Comparison of ENCODE assay signal across 24 mouse cellular contexts in the genomic region with DNA sequence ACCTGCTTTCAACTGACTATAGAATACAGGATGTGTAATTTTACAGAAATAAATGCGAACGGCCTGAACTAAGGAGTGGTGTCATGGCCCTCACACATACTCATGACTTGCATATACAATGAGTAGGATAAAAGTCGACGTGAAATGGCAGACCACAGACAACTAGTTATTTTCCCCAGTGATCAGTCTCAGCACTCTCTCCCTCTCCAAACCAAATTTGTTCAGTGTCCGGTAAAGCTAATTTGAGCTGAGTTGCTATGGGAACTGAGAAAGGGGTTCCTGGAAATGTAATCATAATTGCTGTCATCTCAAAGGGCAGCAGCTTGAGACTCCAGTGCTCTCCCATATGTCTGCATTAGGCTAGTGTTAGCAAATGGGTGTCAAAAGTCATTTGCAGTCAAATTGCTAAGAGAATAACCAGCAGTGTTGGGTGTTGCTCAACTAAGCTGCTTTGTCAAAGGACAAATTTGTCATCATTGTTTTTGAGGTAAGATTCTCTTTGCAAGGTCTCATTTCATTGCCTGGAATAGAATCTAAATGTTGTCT.
DNase-seq lines count a peak whose midpoint lies in the region; ATAC-seq lines count a peak whose summit lies in the region.
"Had no signal": no experiment of that assay in that cellular context is flagged by ENCODE, and none has a peak within 500 bp of the region (broad histone marks: within the 10 kb centered on the region; RNA-seq: fewer than 3 reads in every experiment).

No protein-coding gene starts in this region.

- ATAC-seq in forebrain, embryonic 14.5 days: no peak
- no peak for ATAC-seq in forebrain, embryonic 16.5 days
- ATAC-seq in hindbrain, embryonic 16.5 days: 0 out of 2 replicates have a peak, but pooled peaks have one; percentile 27
- ATAC-seq in hindbrain, embryonic 12.5 days (ENCODE audit: low FRiP score): no peak
- ATAC-seq in midbrain, embryonic 12.5 days (ENCODE audit: low FRiP score, low read depth): no peak
- ATAC-seq in midbrain, embryonic 14.5 days (ENCODE audit: low FRiP score, low TSS enrichment): no peak
- ATAC-seq in frontal cortex, adult (ENCODE audit: low TSS enrichment): no peak
- ATAC-seq: CD4-positive, CD25-positive, alpha-beta regulatory T cell, adult 4 months; inflammation-experienced regulatory T-cells, adult 6 months had no signal

- H3K4me1 ChIP-seq in forebrain, embryonic 14.5 days (ENCODE audit: control insufficient read depth, insufficient read depth, low read length): no peaks in the 10 kb centered on the region
- H3K4me1 ChIP-seq in forebrain, embryonic 16.5 days (replicated peaks; ENCODE audit: control insufficient read depth, insufficient read depth, low read length): no peaks in the 10 kb centered on the region
- H3K4me1 ChIP-seq in hindbrain, embryonic 16.5 days (ENCODE audit: control insufficient read depth, insufficient read depth, low read depth, low read length): no peaks in the 10 kb centered on the region
- no peaks in the 10 kb centered on the region for H3K4me1 ChIP-seq in hindbrain, embryonic 12.5 days
- no peaks in the 10 kb centered on the region for H3K4me1 ChIP-seq in midbrain, embryonic 12.5 days
- H3K4me1 ChIP-seq in midbrain, embryonic 14.5 days (ENCODE audit: control insufficient read depth, insufficient read depth, low read length): no peaks in the 10 kb centered on the region
- H3K4me1 ChIP-seq: embryonic facial prominence, embryonic 12.5 days; heart, embryonic 12.5 days; neural tube, embryonic 15.5 days had no signal

- 83% methylated on average over 5 of the region's 5 CpGs for WGBS in forebrain, embryonic 14.5 days
- WGBS in forebrain, embryonic 16.5 days: 77% methylated on average over 5 of the region's 5 CpGs
- WGBS in hindbrain, embryonic 16.5 days: 71% methylated on average over 5 of the region's 5 CpGs
- 77% methylated on average over 5 of the region's 5 CpGs for WGBS in hindbrain, embryonic 12.5 days
- 68% methylated on average over 5 of the region's 5 CpGs for WGBS in midbrain, embryonic 12.5 days
- 61% methylated on average over 5 of the region's 5 CpGs for WGBS in midbrain, embryonic 14.5 days

- no peaks in the 10 kb centered on the region for H3K27me3 ChIP-seq in forebrain, embryonic 14.5 days (replicated peaks; ENCODE audit: control insufficient read depth, insufficient read depth, low read length)
- H3K27me3 ChIP-seq in forebrain, embryonic 16.5 days (replicated peaks; ENCODE audit: control insufficient read depth, insufficient read depth, low read length): no peaks in the 10 kb centered on the region
- no peaks in the 10 kb centered on the region for H3K27me3 ChIP-seq in hindbrain, embryonic 16.5 days (replicated peaks; ENCODE audit: control insufficient read depth, insufficient read depth, low read length)
- H3K27me3 ChIP-seq in hindbrain, embryonic 12.5 days: no peaks in the 10 kb centered on the region
- H3K27me3 ChIP-seq in midbrain, embryonic 12.5 days: no peaks in the 10 kb centered on the region
- no peaks in the 10 kb centered on the region for H3K27me3 ChIP-seq in midbrain, embryonic 14.5 days (ENCODE audit: control insufficient read depth, insufficient read depth, low read length)
- H3K27me3 ChIP-seq: embryonic facial prominence, embryonic 12.5 days; heart, embryonic 12.5 days; neural tube, embryonic 15.5 days had no signal

- no peak overlapping the region for H3K27ac ChIP-seq in forebrain, embryonic 14.5 days (ENCODE audit: low read depth, low read length)
- no peak overlapping the region for H3K27ac ChIP-seq in forebrain, embryonic 16.5 days (ENCODE audit: low read length)
- H3K27ac ChIP-seq in hindbrain, embryonic 16.5 days (ENCODE audit: low read depth, low read length): no peak overlapping the region
- no peak overlapping the region for H3K27ac ChIP-seq in hindbrain, embryonic 12.5 days
- 0 out of 2 replicates have a peak overlapping the region, but pooled peaks have one; percentile 39 for H3K27ac ChIP-seq in midbrain, embryonic 12.5 days (replicated peaks)
- no peak overlapping the region for H3K27ac ChIP-seq in midbrain, embryonic 14.5 days (replicated peaks; ENCODE audit: low read depth, low read length)
- H3K27ac ChIP-seq: embryonic facial prominence, embryonic 12.5 days; neural tube, embryonic 15.5 days had no signal

- no peaks in the 10 kb centered on the region for H3K9me3 ChIP-seq in forebrain, embryonic 14.5 days (replicated peaks; ENCODE audit: control insufficient read depth, low read length)
- H3K9me3 ChIP-seq in forebrain, embryonic 16.5 days (ENCODE audit: control insufficient read depth, low read length): no peaks in the 10 kb centered on the region
- no peaks in the 10 kb centered on the region for H3K9me3 ChIP-seq in hindbrain, embryonic 16.5 days (ENCODE audit: control insufficient read depth, low read length)
- H3K9me3 ChIP-seq in hindbrain, embryonic 12.5 days (replicated peaks): no peaks in the 10 kb centered on the region
- no peaks in the 10 kb centered on the region for H3K9me3 ChIP-seq in midbrain, embryonic 12.5 days
- H3K9me3 ChIP-seq in midbrain, embryonic 14.5 days (ENCODE audit: control insufficient read depth, low read length): no peaks in the 10 kb centered on the region
- H3K9me3 ChIP-seq: embryonic facial prominence, embryonic 12.5 days; heart, embryonic 12.5 days; neural tube, embryonic 15.5 days had no signal

- no peaks in the 10 kb centered on the region for H3K36me3 ChIP-seq in forebrain, embryonic 14.5 days (ENCODE audit: control insufficient read depth, insufficient read depth, low read length)
- no peaks in the 10 kb centered on the region for H3K36me3 ChIP-seq in forebrain, embryonic 16.5 days (ENCODE audit: control insufficient read depth, insufficient read depth)
- H3K36me3 ChIP-seq in hindbrain, embryonic 16.5 days (ENCODE audit: control insufficient read depth, insufficient read depth, low read length): no peaks in the 10 kb centered on the region
- no peaks in the 10 kb centered on the region for H3K36me3 ChIP-seq in hindbrain, embryonic 12.5 days
- H3K36me3 ChIP-seq in midbrain, embryonic 12.5 days: no peaks in the 10 kb centered on the region
- no peaks in the 10 kb centered on the region for H3K36me3 ChIP-seq in midbrain, embryonic 14.5 days (ENCODE audit: control insufficient read depth, insufficient read depth, low read length)
- H3K36me3 ChIP-seq: embryonic facial prominence, embryonic 12.5 days; heart, embryonic 12.5 days; neural tube, embryonic 15.5 days had no signal

- no peak overlapping the region for H3K4me2 ChIP-seq in forebrain, embryonic 14.5 days (ENCODE audit: low read length)
- H3K4me2 ChIP-seq in forebrain, embryonic 16.5 days (ENCODE audit: low read length): no peak overlapping the region
- no peak overlapping the region for H3K4me2 ChIP-seq in hindbrain, embryonic 16.5 days (ENCODE audit: low read length)
- H3K4me2 ChIP-seq in hindbrain, embryonic 12.5 days (replicated peaks): no peak overlapping the region
- no peak overlapping the region for H3K4me2 ChIP-seq in midbrain, embryonic 12.5 days (replicated peaks)
- no peak overlapping the region for H3K4me2 ChIP-seq in midbrain, embryonic 14.5 days (ENCODE audit: low read length)
- H3K4me2 ChIP-seq: embryonic facial prominence, embryonic 12.5 days; heart, embryonic 12.5 days; neural tube, embryonic 15.5 days had no signal

- no peak overlapping the region for H3K9ac ChIP-seq in forebrain, embryonic 14.5 days (ENCODE audit: low read length)
- no peak overlapping the region for H3K9ac ChIP-seq in forebrain, embryonic 16.5 days (replicated peaks; ENCODE audit: low read depth, low read length)
- H3K9ac ChIP-seq in hindbrain, embryonic 16.5 days (ENCODE audit: low read depth, low read length): no peak overlapping the region
- H3K9ac ChIP-seq in hindbrain, embryonic 12.5 days: no peak overlapping the region
- no peak overlapping the region for H3K9ac ChIP-seq in midbrain, embryonic 12.5 days (replicated peaks)
- H3K9ac ChIP-seq in midbrain, embryonic 14.5 days (replicated peaks; ENCODE audit: low read length): no peak overlapping the region
- H3K9ac ChIP-seq: embryonic facial prominence, embryonic 12.5 days; heart, embryonic 12.5 days; neural tube, embryonic 15.5 days had no signal

- peak; percentile 14 for DNase-seq in forebrain, embryonic 14.5 days (ENCODE audit: low spot score)
- DNase-seq in midbrain, embryonic 14.5 days: no peak
- no peak for DNase-seq in kidney, postnatal 36 days
- DNase-seq: adrenal gland, adult 8-10 months; cerebellum, adult 2 months; cerebellum, postnatal 25 days; heart, postnatal 14 days; kidney, adult 18-20 months; layer of hippocampus, adult 9-11 months; left cerebral cortex, postnatal 4 days; lung, postnatal 10 days; right cerebral cortex, adult 18-20 months; right cerebral cortex, postnatal 4 days; thymus, postnatal 14 days had no signal

- no peak overlapping the region for H3K4me3 ChIP-seq in forebrain, embryonic 14.5 days (ENCODE audit: low read depth, low read length)
- H3K4me3 ChIP-seq in forebrain, embryonic 16.5 days (replicated peaks; ENCODE audit: low read length): no peak overlapping the region
- no peak overlapping the region for H3K4me3 ChIP-seq in hindbrain, embryonic 16.5 days (ENCODE audit: low read length)
- H3K4me3 ChIP-seq in hindbrain, embryonic 12.5 days: no peak overlapping the region
- no peak overlapping the region for H3K4me3 ChIP-seq in midbrain, embryonic 12.5 days
- no peak overlapping the region for H3K4me3 ChIP-seq in midbrain, embryonic 14.5 days (replicated peaks; ENCODE audit: low read depth, low read length)
- H3K4me3 ChIP-seq: embryonic facial prominence, embryonic 12.5 days; heart, embryonic 12.5 days; neural tube, embryonic 15.5 days had no signal
